Mouse (Mus musculus) neural tube, embryonic 13.5 days (tissue): ENCODE data around the gene Cdh8. TPM values are rescaled to one million over a fixed set of nuclear protein-coding genes. Genes with fewer than 3 reads are reported as not detected.

Source experiments
- ATAC-seq: fragments of 200-750 bp; cut with Nextera tagmentation; 2 replicates; pipeline ENCODE4 v1.8.0; 2017; ENCODE audit warnings: low read depth, mild to moderate bottlenecking, moderate TSS enrichment, moderate library complexity
- H3K27ac ChIP-seq: fragments of 300-500 bp; sonication (generic); replicated peaks from 2 replicates; pipeline ENCODE4 v1.5.1; 2015; ENCODE audit warnings: moderate library complexity, mild to moderate bottlenecking, inconsistent platforms
- H3K27me3 ChIP-seq: fragments of 300-500 bp; sonication (generic); 2 replicates; pipeline ENCODE4 v1.6.1; 2015; ENCODE audit warnings: mild to moderate bottlenecking, inconsistent platforms
- H3K36me3 ChIP-seq: fragments of 300-500 bp; sonication (generic); 2 replicates; pipeline ENCODE4 v1.6.1; 2015; ENCODE audit warnings: mild to moderate bottlenecking, inconsistent platforms
- H3K4me1 ChIP-seq: fragments of 300-500 bp; sonication (generic); replicated peaks from 2 replicates; pipeline ENCODE4 v1.6.1; 2015; ENCODE audit warnings: inconsistent platforms
- H3K4me2 ChIP-seq: fragments of 300-500 bp; sonication (generic); 2 replicates; pipeline ENCODE4 v1.6.1; 2015; ENCODE audit warnings: inconsistent platforms, mild to moderate bottlenecking, moderate library complexity
- H3K4me3 ChIP-seq: fragments of 300-500 bp; sonication (generic); 2 replicates; pipeline ENCODE4 v1.5.1; 2015; ENCODE audit warnings: mild to moderate bottlenecking, inconsistent platforms
- H3K9ac ChIP-seq: fragments of 300-500 bp; sonication (generic); 2 replicates; pipeline ENCODE4 v1.6.1; 2015; ENCODE audit warnings: moderate library complexity, mild to moderate bottlenecking, inconsistent platforms
- H3K9me3 ChIP-seq: fragments of 300-500 bp; sonication (generic); 2 replicates; pipeline ENCODE4 v1.6.1; 2016; ENCODE audit warnings: inconsistent platforms
- WGBS: fragments of 180-500 bp; shearing (Covaris S2); methylation state at CpG from one replicate; pipeline ENCODE4 v1.1.7; 2015; 5-methylcytosine and 5-hydroxymethylcytosine counted together
- polyA plus RNA-seq: library from polyadenylated mRNA; unstranded; fragments of >200 nt; fragmentation: Nextera tagmentation; extraction: Ambion mirVana; gene quantifications from 2 replicates; pipeline ENCODE4 v1.2.1, GENCODE M21; 2015

Cdh8 gene
- polyA plus RNA-seq, 1 experiment from 2014 or later, result 30.9 TPM

GRCm38 (mm10) chr8:99369166-99369565 is 47.1 kb downstream of the Cdh8 start:
- no peaks in the 10 kb centered on the region for H3K9me3 ChIP-seq
- no peak overlapping the region for H3K4me2 ChIP-seq
- H3K27ac ChIP-seq, result no peak overlapping the region
- WGBS, result 77% methylated on average over 3 of the region's 3 CpGs
- H3K27me3 ChIP-seq, result no peaks in the 10 kb centered on the region
- no peak overlapping the region for H3K4me3 ChIP-seq
- no peaks in the 10 kb centered on the region for H3K36me3 ChIP-seq
- no peaks in the 10 kb centered on the region for H3K4me1 ChIP-seq
- H3K9ac ChIP-seq, result no peak overlapping the region
- no peak for ATAC-seq

- Histone ChIP-seq H3K27ac (no peak overlapping the region), H3K9me3 (no peaks in the 10 kb centered on the region), H3K4me3 (no peak overlapping the region), H3K4me2 (no peak overlapping the region), H3K4me1 (no peaks in the 10 kb centered on the region), H3K36me3 (no peaks in the 10 kb centered on the region), H3K27me3 (no peaks in the 10 kb centered on the region), H3K9ac (no peak overlapping the region)
- ATAC-seq, result no peak
- 93% methylated on average over 7 of the region's 7 CpGs for WGBS
Observed at GRCm38 (mm10) chr8:99368449-99368848, 47.8 kb downstream of the Cdh8 start.

- Histone ChIP-seq H3K36me3 (no peaks in the 10 kb centered on the region), H3K4me3 (no peak overlapping the region), H3K4me2 (no peak overlapping the region), H3K27ac (no peak overlapping the region), H3K27me3 (no peaks in the 10 kb centered on the region), H3K9ac (no peak overlapping the region), H3K4me1 (no peaks in the 10 kb centered on the region), H3K9me3 (no peaks in the 10 kb centered on the region)
- no peak for ATAC-seq
- WGBS, result 78% methylated on average over 3 of the region's 3 CpGs
Observed at GRCm38 (mm10) chr8:99353923-99354322, 62.3 kb downstream of the Cdh8 start.

GRCm38 (mm10) chr8:99353221-99353620 is 63.0 kb downstream of the Cdh8 start:
- H3K9me3 ChIP-seq, result no peaks in the 10 kb centered on the region
- H3K4me2 ChIP-seq, result no peak overlapping the region
- no peaks in the 10 kb centered on the region for H3K36me3 ChIP-seq
- no peaks in the 10 kb centered on the region for H3K4me1 ChIP-seq
- no peak for ATAC-seq
- H3K27me3 ChIP-seq, result no peaks in the 10 kb centered on the region
- no peak overlapping the region for H3K9ac ChIP-seq
- WGBS, result 87% methylated on average over 1 of the region's 1 CpGs
- H3K4me3 ChIP-seq, result no peak overlapping the region
- no peak overlapping the region for H3K27ac ChIP-seq

GRCm38 (mm10) chr8:99349456-99349855 is 66.8 kb downstream of the Cdh8 start:
- no peaks in the 10 kb centered on the region for H3K27me3 ChIP-seq
- no peaks in the 10 kb centered on the region for H3K4me1 ChIP-seq
- no peak overlapping the region for H3K9ac ChIP-seq
- no peak overlapping the region for H3K27ac ChIP-seq
- no peaks in the 10 kb centered on the region for H3K9me3 ChIP-seq
- H3K4me2 ChIP-seq, result no peak overlapping the region
- H3K36me3 ChIP-seq, result no peaks in the 10 kb centered on the region
- no peak overlapping the region for H3K4me3 ChIP-seq
- no peak for ATAC-seq

GRCm38 (mm10) chr8:99348618-99349017 is 67.7 kb downstream of the Cdh8 start:
- WGBS, result 57% methylated on average over 3 of the region's 3 CpGs
- H3K4me1 ChIP-seq, result no peaks in the 10 kb centered on the region
- H3K4me3 ChIP-seq, result no peak overlapping the region
- no peaks in the 10 kb centered on the region for H3K9me3 ChIP-seq
- H3K36me3 ChIP-seq, result no peaks in the 10 kb centered on the region
- no peak overlapping the region for H3K9ac ChIP-seq
- H3K27ac ChIP-seq, result no peak overlapping the region
- no peak for ATAC-seq
- H3K4me2 ChIP-seq, result no peak overlapping the region
- H3K27me3 ChIP-seq, result no peaks in the 10 kb centered on the region

- H3K27me3 ChIP-seq, result no peaks in the 10 kb centered on the region
- no peak overlapping the region for H3K27ac ChIP-seq
- H3K4me2 ChIP-seq, result no peak overlapping the region
- H3K4me1 ChIP-seq, result no peaks in the 10 kb centered on the region
- no peak for ATAC-seq
- no peaks in the 10 kb centered on the region for H3K9me3 ChIP-seq
- H3K9ac ChIP-seq, result no peak overlapping the region
- H3K4me3 ChIP-seq, result no peak overlapping the region
- H3K36me3 ChIP-seq, result no peaks in the 10 kb centered on the region
- 77% methylated on average over 1 of the region's 1 CpGs for WGBS
Observed at GRCm38 (mm10) chr8:99339310-99339709, 77.0 kb downstream of the Cdh8 start.

GRCm38 (mm10) chr8:99327559-99327958 is 88.7 kb downstream of the Cdh8 start:
- Histone ChIP-seq H3K9ac (no peak overlapping the region), H3K27me3 (no peaks in the 10 kb centered on the region), H3K4me2 (no peak overlapping the region), H3K27ac (no peak overlapping the region), H3K36me3 (no peaks in the 10 kb centered on the region), H3K9me3 (no peaks in the 10 kb centered on the region), H3K4me3 (no peak overlapping the region), H3K4me1 (no peaks in the 10 kb centered on the region)
- no peak for ATAC-seq
- WGBS, result 85% methylated on average over 5 of the region's 5 CpGs

GRCm38 (mm10) chr8:99314561-99314960 is 101.7 kb downstream of the Cdh8 start:
- H3K36me3 ChIP-seq, result no peaks in the 10 kb centered on the region
- no peaks in the 10 kb centered on the region for H3K27me3 ChIP-seq
- H3K27ac ChIP-seq, result no peak overlapping the region
- no peak overlapping the region for H3K9ac ChIP-seq
- no peaks in the 10 kb centered on the region for H3K4me1 ChIP-seq
- no peak for ATAC-seq
- 90% methylated on average over 2 of the region's 2 CpGs for WGBS
- H3K9me3 ChIP-seq, result no peaks in the 10 kb centered on the region
- H3K4me3 ChIP-seq, result no peak overlapping the region
- H3K4me2 ChIP-seq, result no peak overlapping the region

- H3K4me1 ChIP-seq, result no peaks in the 10 kb centered on the region
- no peak overlapping the region for H3K4me2 ChIP-seq
- ATAC-seq, result no peak
- H3K36me3 ChIP-seq, result no peaks in the 10 kb centered on the region
- H3K4me3 ChIP-seq, result no peak overlapping the region
- no peaks in the 10 kb centered on the region for H3K27me3 ChIP-seq
- H3K9ac ChIP-seq, result no peak overlapping the region
- WGBS, result 76% methylated on average over 4 of the region's 4 CpGs
- H3K9me3 ChIP-seq, result no peaks in the 10 kb centered on the region
- no peak overlapping the region for H3K27ac ChIP-seq
Observed at GRCm38 (mm10) chr8:99304184-99304583, 112.1 kb downstream of the Cdh8 start.

GRCm38 (mm10) chr8:99290201-99290600 is 126.1 kb downstream of the Cdh8 start:
- no peak overlapping the region for H3K27ac ChIP-seq
- WGBS, result 93% methylated on average over 1 of the region's 1 CpGs
- no peak for ATAC-seq

GRCm38 (mm10) chr8:99285103-99285502 is 131.2 kb downstream of the Cdh8 start:
- no peaks in the 10 kb centered on the region for H3K36me3 ChIP-seq
- H3K9me3 ChIP-seq, result no peaks in the 10 kb centered on the region
- no peak overlapping the region for H3K4me2 ChIP-seq
- H3K27ac ChIP-seq, result no peak overlapping the region
- WGBS, result 89% methylated on average over 1 of the region's 1 CpGs
- no peaks in the 10 kb centered on the region for H3K27me3 ChIP-seq
- H3K4me1 ChIP-seq, result no peaks in the 10 kb centered on the region
- H3K9ac ChIP-seq, result no peak overlapping the region
- no peak for ATAC-seq
- no peak overlapping the region for H3K4me3 ChIP-seq

More at GRCm38 (mm10) chr8:99290201-99290600, 126.1 kb downstream of the Cdh8 start:
- Histone ChIP-seq H3K9me3 (no peaks in the 10 kb centered on the region), H3K4me1 (no peaks in the 10 kb centered on the region), H3K4me3 (no peak overlapping the region), H3K9ac (no peak overlapping the region), H3K27me3 (no peaks in the 10 kb centered on the region), H3K36me3 (no peaks in the 10 kb centered on the region), H3K4me2 (no peak overlapping the region)

- no peaks in the 10 kb centered on the region for H3K4me1 ChIP-seq
- H3K9me3 ChIP-seq, result no peaks in the 10 kb centered on the region
- no peak for ATAC-seq
- no peaks in the 10 kb centered on the region; the same call in 1 of the 2 replicates for H3K36me3 ChIP-seq
- H3K4me2 ChIP-seq, result no peak overlapping the region
- no peak overlapping the region for H3K9ac ChIP-seq
- H3K4me3 ChIP-seq, result no peak overlapping the region
- no peaks in the 10 kb centered on the region for H3K27me3 ChIP-seq
- H3K27ac ChIP-seq, result no peak overlapping the region
Observed at GRCm38 (mm10) chr8:99280375-99280774, 135.9 kb downstream of the Cdh8 start.
